Mouse (Mus musculus) liver, postnatal 0 days (tissue): ENCODE measurements around the gene R3hcc1l. TPM values are rescaled to one million over a fixed set of nuclear protein-coding genes. Genes with fewer than 3 reads are reported as not detected.

Experiments used
- ATAC-seq: fragments of 200-750 bp; cut with Nextera tagmentation; 2 replicates; pipeline ENCODE4 v1.8.0; 2017; ENCODE audit warnings: mild to moderate bottlenecking, moderate library complexity
- DNase-seq: peaks from one replicate; pipeline ENCODE4 v3.0.0-alpha.2; 2016
- H3K27ac ChIP-seq: fragments of 300-500 bp; sonication (generic); 2 replicates; pipeline ENCODE4 v1.5.1; 2014; ENCODE audit warnings: antibody characterized with exemption, moderate library complexity, mild to moderate bottlenecking, low read depth
- H3K27me3 ChIP-seq: fragments of 300-500 bp; sonication (generic); 2 replicates; pipeline ENCODE4 v1.6.1; 2014; ENCODE audit warnings: low read length, control low read depth, mixed read lengths; ENCODE audit not compliant: insufficient read depth
- H3K36me3 ChIP-seq: fragments of 300-500 bp; sonication (generic); replicated peaks from 2 replicates; pipeline ENCODE4 v1.6.1; 2014; ENCODE audit warnings: mild to moderate bottlenecking, control low read depth, low read length, moderate library complexity, mixed read lengths; ENCODE audit not compliant: insufficient read depth
- H3K4me1 ChIP-seq: fragments of 300-500 bp; sonication (generic); 2 replicates; pipeline ENCODE4 v1.6.1; 2014; ENCODE audit warnings: antibody characterized with exemption, mild to moderate bottlenecking, control low read depth; ENCODE audit not compliant: insufficient read depth
- H3K4me2 ChIP-seq: fragments of 300-500 bp; sonication (generic); 2 replicates; pipeline ENCODE4 v1.6.1; 2014; ENCODE audit warnings: low read depth, mild to moderate bottlenecking, low read length, moderate library complexity, mixed read lengths
- H3K4me3 ChIP-seq: fragments of 300-500 bp; sonication (generic); 2 replicates; pipeline ENCODE4 v1.5.1; 2014; ENCODE audit warnings: low read depth, low read length
- H3K9ac ChIP-seq: fragments of 300-500 bp; sonication (generic); replicated peaks from 2 replicates; pipeline ENCODE4 v1.6.1; 2014; ENCODE audit warnings: mild to moderate bottlenecking, moderate library complexity
- H3K9me3 ChIP-seq: fragments of 300-500 bp; sonication (generic); 2 replicates; pipeline ENCODE4 v1.6.1; 2016; ENCODE audit warnings: mild to moderate bottlenecking, control low read depth, low read length, mixed read lengths
- CTCF ChIP-seq: sonication (generic); IDR thresholded peaks from 2 replicates; pipeline ENCODE4 v1.5.1; 2016; ENCODE audit warnings: antibody characterized with exemption, low read depth
- EP300 ChIP-seq: IDR thresholded peaks from 2 replicates; pipeline ENCODE4 v1.6.1; 2016; ENCODE audit warnings: antibody characterized with exemption, low read depth, mild to moderate bottlenecking
- WGBS: fragments of 180-500 bp; shearing (Covaris S2); extraction: QIAGEN DNeasy Blood & Tissue Kit; methylation state at CpG from one replicate; pipeline ENCODE4 v1.1.7; 2014; ENCODE audit not compliant: insufficient replicate concordance; 5-methylcytosine and 5-hydroxymethylcytosine counted together
- polyA plus RNA-seq: library from polyadenylated mRNA; unstranded; fragments of >200 nt; fragmentation: Nextera tagmentation; extraction: Ambion mirVana; gene quantifications from 2 replicates; pipeline ENCODE4 v1.2.1, GENCODE M21; 2015

Gene R3hcc1l
- polyA plus RNA-seq, 1 experiment from 2014 or later, result 7.5 TPM

DNA sequence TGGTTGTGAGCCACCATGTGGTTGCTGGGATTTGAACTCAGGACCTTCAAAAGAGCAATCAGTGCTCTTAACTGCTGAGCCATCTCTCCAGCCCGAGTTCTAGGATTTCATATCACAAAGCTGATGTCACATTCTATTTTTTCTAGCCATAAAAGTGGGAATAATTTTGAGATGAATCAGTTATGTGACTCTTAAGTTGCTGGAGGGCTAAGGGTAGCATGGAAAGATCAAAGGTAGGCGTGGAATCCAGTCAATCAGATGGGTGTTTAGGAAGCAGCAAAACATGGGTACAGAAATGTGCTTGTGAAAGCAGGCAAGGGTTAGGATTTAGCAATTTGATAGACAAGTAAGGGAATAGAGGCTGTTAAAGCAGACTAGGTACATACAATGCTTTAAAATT is 20.4 kb downstream of the R3hcc1l start:
- Histone ChIP-seq H3K36me3 (no peaks in the 10 kb centered on the region; the same call in 1 of the 2 replicates), H3K27ac (no peak overlapping the region), H3K4me2 (no peak overlapping the region), H3K27me3 (no peaks in the 10 kb centered on the region), H3K9ac (no peak overlapping the region), H3K4me1 (peaks cover 7% of the 10 kb centered on the region; the same call in 1 of the 2 replicates), H3K9me3 (no peaks in the 10 kb centered on the region), H3K4me3 (no peak overlapping the region)
- 83% methylated on average over 2 of the region's 2 CpGs for WGBS
- no peak for TF ChIP-seq CTCF
- TF ChIP-seq EP300, result no peak
- ATAC-seq (no peak), DNase-seq (no peak)

DNA sequence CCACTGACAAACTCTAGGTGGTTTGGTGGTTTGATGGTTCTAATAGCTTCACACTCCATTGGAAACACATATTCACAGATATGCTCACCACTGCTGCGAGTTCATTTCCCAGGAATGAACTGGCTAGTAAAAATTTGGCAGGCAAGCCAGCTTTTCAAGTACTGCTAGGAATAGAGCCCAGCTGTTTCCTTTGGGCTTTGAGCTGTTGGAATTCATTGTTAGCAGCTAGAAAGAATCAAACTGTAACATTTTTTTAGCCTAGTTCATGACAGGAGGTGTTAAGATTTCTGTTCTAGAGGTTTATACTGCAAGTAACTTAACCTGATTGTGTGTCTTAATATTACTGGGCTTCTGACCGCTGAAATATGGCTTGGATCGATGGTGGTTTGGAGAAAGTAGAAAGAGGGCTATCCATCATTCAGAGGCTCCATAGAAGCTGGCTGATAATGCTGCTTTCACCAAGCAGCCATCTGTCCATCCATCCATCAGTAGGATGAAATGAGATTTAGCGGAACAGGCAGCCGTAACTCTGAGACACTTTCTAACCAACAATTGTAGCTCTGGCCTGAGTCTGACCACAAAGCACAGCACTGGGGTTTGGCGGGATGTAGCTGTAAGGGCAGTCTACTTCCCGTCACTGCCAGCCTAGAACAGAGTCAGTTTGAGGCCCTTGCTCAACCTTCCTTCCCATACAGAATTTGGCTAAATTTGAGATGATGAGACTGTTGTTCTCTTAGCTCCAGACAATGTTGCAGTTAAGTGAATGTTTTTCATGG is 21.0 kb downstream of the R3hcc1l start:
- DNase-seq (no peak), ATAC-seq (no peak)

DNA sequence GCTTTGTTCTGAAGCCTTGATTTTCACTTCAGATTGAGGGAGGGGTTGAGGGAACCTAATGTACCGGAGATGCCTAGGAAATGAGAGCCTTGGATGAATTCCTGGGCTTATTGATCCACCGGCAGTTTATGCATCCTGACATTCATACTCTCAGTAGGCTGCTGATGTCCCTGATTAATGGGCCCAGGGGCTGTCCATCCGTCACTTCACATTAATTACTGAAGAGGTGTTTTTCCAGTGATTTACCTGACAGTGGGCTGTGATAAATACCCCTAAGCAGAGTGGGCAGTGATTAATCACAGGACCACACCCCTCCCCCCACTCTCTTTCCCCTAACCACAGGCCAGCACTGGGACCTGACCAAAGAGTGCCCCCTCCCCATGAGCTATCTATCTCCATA is 22.1 kb downstream of the R3hcc1l start:
- ATAC-seq, result no peak
- TF ChIP-seq EP300, result no peak
- TF ChIP-seq CTCF, result no peak
- no peak overlapping the region for H3K9ac ChIP-seq
- no peak overlapping the region for H3K27ac ChIP-seq
- no peaks in the 10 kb centered on the region; the same call in 1 of the 2 replicates for H3K36me3 ChIP-seq
- H3K4me3 ChIP-seq, result no peak overlapping the region
- peaks cover 7% of the 10 kb centered on the region; the same call in 1 of the 2 replicates for H3K4me1 ChIP-seq
- 74% methylated on average over 3 of the region's 3 CpGs for WGBS
- no peaks in the 10 kb centered on the region for H3K27me3 ChIP-seq
- no peak for DNase-seq
- no peak overlapping the region for H3K4me2 ChIP-seq
- no peaks in the 10 kb centered on the region for H3K9me3 ChIP-seq

More for the DNA sequence above, 21.0 kb downstream of the R3hcc1l start:
- TF ChIP-seq EP300, result no peak
- TF ChIP-seq CTCF, result no peak
- Histone ChIP-seq H3K4me1 (peaks cover 7% of the 10 kb centered on the region; the same call in 1 of the 2 replicates), H3K4me2 (no peak overlapping the region), H3K9me3 (no peaks in the 10 kb centered on the region), H3K27ac (no peak overlapping the region), H3K27me3 (no peaks in the 10 kb centered on the region), H3K4me3 (no peak overlapping the region), H3K36me3 (no peaks in the 10 kb centered on the region; the same call in 1 of the 2 replicates), H3K9ac (no peak overlapping the region)
- WGBS, result 60% methylated on average over 7 of the region's 7 CpGs

DNA sequence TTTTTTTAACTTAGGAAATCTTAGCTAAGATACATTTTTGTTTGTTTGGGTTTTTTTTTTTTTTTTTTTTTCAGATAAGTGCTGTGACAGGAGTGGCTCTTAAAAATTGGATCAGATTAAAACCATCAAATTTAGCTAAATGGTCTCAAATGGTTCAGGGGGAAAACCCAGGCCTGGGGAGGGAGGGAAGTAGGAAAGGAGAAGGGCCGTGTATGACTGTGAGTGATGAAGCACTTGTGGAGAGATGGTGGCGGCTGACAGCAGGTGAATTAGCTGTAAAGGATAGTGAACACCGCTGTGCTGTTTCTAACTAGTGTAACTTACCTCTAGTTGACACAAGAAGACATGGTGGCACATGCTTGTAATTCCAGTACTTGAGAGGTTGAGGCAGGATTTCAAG is 40.1 kb downstream of the R3hcc1l start:
- H3K4me3 ChIP-seq, result no peak overlapping the region
- no peak for TF ChIP-seq CTCF
- no peak for TF ChIP-seq EP300

DNA sequence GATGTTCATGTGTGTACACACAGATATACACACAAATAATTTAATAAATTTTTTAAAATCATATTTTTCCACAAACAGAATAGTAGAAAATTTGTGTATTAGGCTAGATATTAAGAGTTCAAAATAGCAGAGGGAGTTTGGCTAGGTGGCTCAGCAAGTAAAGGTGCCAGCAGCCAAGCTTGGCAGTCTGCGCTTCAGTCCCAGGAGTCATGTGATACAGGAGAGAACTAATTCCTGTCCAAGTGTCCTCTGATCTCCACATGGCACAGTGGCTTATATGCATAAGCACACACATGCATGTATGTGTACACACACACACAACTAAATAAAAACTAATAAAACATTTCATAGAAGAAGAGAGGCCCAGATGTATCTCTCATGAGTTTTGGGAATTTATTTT is 43.4 kb downstream of the R3hcc1l start:
- Histone ChIP-seq H3K27me3 (no peaks in the 10 kb centered on the region), H3K9ac (no peak overlapping the region), H3K4me2 (no peak overlapping the region), H3K9me3 (no peaks in the 10 kb centered on the region), H3K4me3 (no peak overlapping the region), H3K4me1 (no peaks in the 10 kb centered on the region), H3K36me3 (peaks cover 15% of the 10 kb centered on the region; the same call in 1 of the 2 replicates), H3K27ac (no peak overlapping the region)
- no peak for TF ChIP-seq CTCF
- TF ChIP-seq EP300, result no peak
- ATAC-seq (no peak), DNase-seq (no peak)
- 89% methylated on average over 1 of the region's 1 CpGs for WGBS

More for the DNA sequence above, 40.1 kb downstream of the R3hcc1l start:
- ATAC-seq (no peak), DNase-seq (no peak)
- Histone ChIP-seq H3K4me2 (no peak overlapping the region), H3K9me3 (no peaks in the 10 kb centered on the region), H3K36me3 (peaks cover 11% of the 10 kb centered on the region; the same call in 1 of the 2 replicates), H3K9ac (no peak overlapping the region), H3K4me1 (no peaks in the 10 kb centered on the region), H3K27me3 (no peaks in the 10 kb centered on the region), H3K27ac (no peak overlapping the region)
- 82% methylated on average over 3 of the region's 3 CpGs for WGBS

DNA sequence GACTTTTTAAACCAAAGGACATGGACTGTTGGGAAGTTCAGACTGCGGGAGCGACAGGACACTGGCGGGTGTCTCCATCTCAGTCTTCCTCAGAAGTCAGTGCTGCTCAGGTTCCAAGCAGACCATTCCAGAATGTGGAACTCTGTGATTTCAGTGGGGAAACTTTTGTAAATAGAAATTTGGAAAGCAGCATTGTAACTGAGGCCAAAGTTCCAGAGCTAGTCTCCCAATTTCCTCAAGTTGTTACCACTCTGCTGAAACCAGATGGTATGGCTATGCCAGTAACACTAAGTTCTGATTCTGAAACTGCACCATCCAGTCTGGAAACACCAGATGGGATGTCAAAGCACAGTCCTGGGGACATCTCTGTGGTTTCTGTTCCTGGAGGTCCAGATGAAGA is 44.4 kb downstream of the R3hcc1l start:
- Histone ChIP-seq H3K27ac (no peak overlapping the region), H3K4me1 (no peaks in the 10 kb centered on the region), H3K9me3 (no peaks in the 10 kb centered on the region), H3K27me3 (no peaks in the 10 kb centered on the region), H3K4me2 (no peak overlapping the region), H3K4me3 (no peak overlapping the region), H3K36me3 (peaks cover 15% of the 10 kb centered on the region; the same call in 1 of the 2 replicates), H3K9ac (no peak overlapping the region)
- TF ChIP-seq CTCF (no peak), EP300 (no peak)
- DNase-seq, result no peak
- ATAC-seq, result no peak
- WGBS, result 97% methylated on average over 3 of the region's 3 CpGs
